Mouse (Mus musculus): ENCODE measurements at regions not wholly inside any gene's neighbourhood (a gene's known extent, or its start where the extent isn't known, plus 50 kb on each side); places are given as distances from the start of the nearest gene placed in this dataset.

DNA sequence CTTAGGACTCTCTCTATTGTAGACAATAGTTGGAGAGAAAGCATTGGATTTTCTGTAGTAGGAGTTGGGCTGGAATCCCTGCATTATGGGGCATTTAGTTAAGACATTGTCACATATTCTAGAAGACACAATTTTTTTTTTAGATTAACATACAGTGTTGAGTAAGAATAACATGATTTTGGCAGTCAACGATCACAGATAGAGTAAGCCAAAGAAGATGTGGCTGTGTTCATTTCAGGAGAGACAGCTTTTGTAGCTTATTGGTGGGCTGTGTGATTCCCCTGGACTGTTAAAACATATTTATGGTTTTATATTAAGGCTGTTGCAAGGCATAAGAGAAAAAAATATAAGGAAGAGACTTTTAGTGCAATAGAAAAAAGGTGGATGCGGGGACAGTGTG lies 307.6 kb downstream of the Sqor start:
- H3K36me3 ChIP-seq (ENCODE audit: control insufficient read depth, insufficient read depth, low read length), result no peaks in the 10 kb centered on the region
- TF ChIP-seq POLR2A (IDR thresholded peaks at IDR 0.05; ENCODE audit: insufficient read depth, low read depth, low read length) (no peak), EP300 (IDR thresholded peaks at IDR 0.05; ENCODE audit: insufficient read depth, low read depth, low read length) (no peak), CTCF (IDR thresholded peaks at IDR 0.05) (no peak)
- WGBS, result 90% methylated on average over 2 of the region's 2 CpGs
- no peak overlapping the region for H3K4me3 ChIP-seq
- intact Hi-C loops (cut with DNase I), result no loop called here
- no peaks in the 10 kb centered on the region for H3K79me2 ChIP-seq (replicated peaks; ENCODE audit: control insufficient read depth, insufficient read depth, low read length)
- no peak overlapping the region for H3K27ac ChIP-seq
- no peaks in the 10 kb centered on the region for H3K27me3 ChIP-seq (ENCODE audit: control insufficient read depth, insufficient read depth, low read length)
- H3K4me1 ChIP-seq (ENCODE audit: control insufficient read depth, insufficient read depth, low read length), result no peaks in the 10 kb centered on the region
- H3K9ac ChIP-seq (ENCODE audit: low read depth, low read length), result no peak overlapping the region
- DNase-seq, result no peak

DNA sequence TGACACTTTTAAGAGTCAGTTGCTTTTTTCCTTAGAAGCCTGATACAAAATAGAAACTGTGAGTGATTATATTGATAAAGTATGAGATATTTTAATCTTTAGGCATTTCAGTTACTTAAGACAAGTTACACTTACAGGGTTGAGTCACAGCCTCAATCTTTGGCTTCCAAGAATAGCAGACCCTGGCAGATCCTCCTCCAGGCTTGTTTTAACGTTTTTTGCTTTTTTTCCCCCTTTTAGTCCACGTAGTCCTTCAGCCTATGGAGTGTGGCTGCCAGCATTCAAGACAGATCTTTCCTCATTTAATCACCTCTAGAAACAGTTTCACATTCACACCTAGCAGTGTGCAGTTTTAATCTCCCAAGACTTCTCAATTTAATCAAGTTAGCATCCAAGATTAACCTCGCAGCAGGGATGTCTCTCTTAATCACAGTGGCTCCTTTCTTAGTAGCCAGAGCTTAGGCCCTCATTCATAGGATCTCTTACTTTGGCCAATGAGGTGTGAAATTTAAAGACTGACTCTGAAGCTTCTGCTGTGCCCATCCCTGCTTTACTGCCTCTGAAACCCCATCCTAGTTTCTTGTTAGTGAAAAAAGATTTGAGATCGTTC lies 308.5 kb downstream of the Sqor start:
- no peak overlapping the region for H3K9ac ChIP-seq (ENCODE audit: low read depth, low read length)
- TF ChIP-seq CTCF (IDR thresholded peaks at IDR 0.05) (no peak), POLR2A (IDR thresholded peaks at IDR 0.05; ENCODE audit: insufficient read depth, low read depth, low read length) (no peak), EP300 (IDR thresholded peaks at IDR 0.05; ENCODE audit: insufficient read depth, low read depth, low read length) (no peak)
- no peaks in the 10 kb centered on the region for H3K36me3 ChIP-seq (ENCODE audit: control insufficient read depth, insufficient read depth, low read length)
- no peak for DNase-seq
- no peak overlapping the region for H3K4me3 ChIP-seq
- no peaks in the 10 kb centered on the region for H3K27me3 ChIP-seq (ENCODE audit: control insufficient read depth, insufficient read depth, low read length)
- no peaks in the 10 kb centered on the region for H3K4me1 ChIP-seq (ENCODE audit: control insufficient read depth, insufficient read depth, low read length)
- H3K27ac ChIP-seq, result no peak overlapping the region
- 46% methylated on average over 4 of the region's 4 CpGs for WGBS
- intact Hi-C loops (cut with DNase I), result no loop called here
- no peaks in the 10 kb centered on the region for H3K79me2 ChIP-seq (replicated peaks; ENCODE audit: control insufficient read depth, insufficient read depth, low read length)

GRCm38 (mm10) chr2:123092726-123093125 lies 327.7 kb downstream of the Sqor start:
- no peaks in the 10 kb centered on the region for H3K4me1 ChIP-seq (ENCODE audit: control insufficient read depth, insufficient read depth, low read length)
- intact Hi-C loops (cut with DNase I), result no loop called here
- H3K4me3 ChIP-seq, result no peak overlapping the region
- 53% methylated on average over 1 of the region's 1 CpGs for WGBS
- H3K27me3 ChIP-seq (ENCODE audit: control insufficient read depth, insufficient read depth, low read length), result no peaks in the 10 kb centered on the region
- no peak overlapping the region for H3K27ac ChIP-seq
- no peaks in the 10 kb centered on the region for H3K79me2 ChIP-seq (replicated peaks; ENCODE audit: control insufficient read depth, insufficient read depth, low read length)
- DNase-seq, result no peak
- TF ChIP-seq CTCF (IDR thresholded peaks at IDR 0.05) (no peak), POLR2A (IDR thresholded peaks at IDR 0.05; ENCODE audit: insufficient read depth, low read depth, low read length) (no peak)
- H3K36me3 ChIP-seq (ENCODE audit: control insufficient read depth, insufficient read depth, low read length), result no peaks in the 10 kb centered on the region
- H3K9ac ChIP-seq (ENCODE audit: low read depth, low read length), result no peak overlapping the region

DNA sequence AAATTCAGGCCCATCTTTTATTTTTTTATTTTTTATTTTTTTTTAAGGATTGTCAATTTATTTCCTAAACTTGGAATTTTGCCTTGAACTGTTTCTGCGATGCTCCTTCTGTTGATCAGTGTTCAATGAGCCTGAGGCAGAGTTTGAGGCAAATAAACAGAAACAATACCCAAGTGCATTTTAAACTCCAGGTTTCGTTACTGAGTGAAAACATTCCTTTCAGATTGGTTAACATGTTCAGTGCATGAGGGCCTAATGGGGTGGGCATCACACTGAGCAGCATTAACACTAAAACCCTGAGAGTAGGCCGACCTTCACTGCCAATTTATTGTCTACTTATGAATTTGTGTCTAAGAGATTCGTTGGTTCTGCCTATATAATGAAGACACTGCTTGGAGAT lies 338.5 kb downstream of the Sqor start:
- Histone ChIP-seq H3K79me2 (replicated peaks; ENCODE audit: control insufficient read depth, insufficient read depth, low read length) (no peaks in the 10 kb centered on the region), H3K4me3 (no peak overlapping the region), H3K36me3 (ENCODE audit: control insufficient read depth, insufficient read depth, low read length) (no peaks in the 10 kb centered on the region), H3K27me3 (ENCODE audit: control insufficient read depth, insufficient read depth, low read length) (no peaks in the 10 kb centered on the region), H3K27ac (no peak overlapping the region), H3K9ac (ENCODE audit: low read depth, low read length) (no peak overlapping the region), H3K4me1 (ENCODE audit: control insufficient read depth, insufficient read depth, low read length) (no peaks in the 10 kb centered on the region)
- WGBS, result 71% methylated on average over 4 of the region's 4 CpGs
- intact Hi-C loops (cut with DNase I), result no loop called here
- TF ChIP-seq EP300 (IDR thresholded peaks at IDR 0.05; ENCODE audit: insufficient read depth, low read depth, low read length) (no peak), CTCF (IDR thresholded peaks at IDR 0.05) (no peak), POLR2A (IDR thresholded peaks at IDR 0.05; ENCODE audit: insufficient read depth, low read depth, low read length) (no peak)
- no peak for DNase-seq

DNA sequence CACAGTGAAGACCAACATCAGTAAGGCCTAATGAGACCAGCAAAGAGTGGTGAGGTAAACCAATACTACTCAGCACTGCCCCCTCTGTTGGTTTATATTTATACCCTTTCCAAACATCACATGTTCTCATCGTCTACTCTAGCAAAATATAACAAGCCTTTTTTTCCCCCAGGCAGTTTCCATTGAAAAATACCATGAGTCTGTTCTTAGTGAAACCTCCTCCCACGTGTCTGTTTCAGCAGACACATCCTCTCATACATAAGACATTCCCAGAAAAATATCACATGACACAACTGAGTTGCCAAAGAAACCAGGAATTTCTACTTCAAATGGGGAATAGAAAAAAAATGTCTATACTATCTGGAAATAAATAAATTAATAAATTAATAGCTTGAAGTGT lies 366.5 kb downstream of the Sqor start:
- TF ChIP-seq CTCF (IDR thresholded peaks at IDR 0.05) (no peak), POLR2A (IDR thresholded peaks at IDR 0.05; ENCODE audit: insufficient read depth, low read depth, low read length) (no peak), EP300 (IDR thresholded peaks at IDR 0.05; ENCODE audit: insufficient read depth, low read depth, low read length) (no peak)
- WGBS, result 47% methylated on average over 2 of the region's 2 CpGs
- Histone ChIP-seq H3K36me3 (ENCODE audit: control insufficient read depth, insufficient read depth, low read length) (no peaks in the 10 kb centered on the region), H3K27ac (no peak overlapping the region), H3K4me3 (no peak overlapping the region), H3K9ac (ENCODE audit: low read depth, low read length) (no peak overlapping the region), H3K79me2 (replicated peaks; ENCODE audit: control insufficient read depth, insufficient read depth, low read length) (no peaks in the 10 kb centered on the region), H3K4me1 (ENCODE audit: control insufficient read depth, insufficient read depth, low read length) (no peaks in the 10 kb centered on the region), H3K27me3 (ENCODE audit: control insufficient read depth, insufficient read depth, low read length) (no peaks in the 10 kb centered on the region)
- intact Hi-C loops (cut with DNase I), result no loop called here
- DNase-seq, result no peak

DNA sequence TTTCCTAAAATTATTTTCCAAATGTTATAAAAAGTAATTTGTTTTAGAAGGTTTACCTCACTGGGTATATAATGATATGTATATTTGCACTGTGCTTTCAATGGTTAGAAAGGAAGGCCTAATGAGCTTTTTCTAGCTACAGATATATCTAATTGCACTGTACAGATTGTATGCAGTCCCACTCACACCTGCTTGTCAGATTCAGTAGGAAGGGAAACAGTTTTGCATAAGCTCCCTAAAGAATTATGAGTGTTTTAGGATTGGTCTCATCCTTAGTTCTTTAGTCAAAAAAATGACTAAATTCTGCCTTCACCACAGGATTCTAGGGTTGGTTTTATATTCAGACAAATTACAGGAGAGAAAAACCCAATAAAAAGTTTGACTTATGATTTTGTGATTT lies 388.1 kb downstream of the Sqor start:
- intact Hi-C loops (cut with DNase I), result no loop called here
- H3K4me1 ChIP-seq (ENCODE audit: control insufficient read depth, insufficient read depth, low read length), result no peaks in the 10 kb centered on the region
- H3K27ac ChIP-seq, result no peak overlapping the region
- no peak for TF ChIP-seq POLR2A (IDR thresholded peaks at IDR 0.05; ENCODE audit: insufficient read depth, low read depth, low read length)
- no peak for TF ChIP-seq CTCF (IDR thresholded peaks at IDR 0.05)
- no peak for TF ChIP-seq EP300 (IDR thresholded peaks at IDR 0.05; ENCODE audit: insufficient read depth, low read depth, low read length)
- H3K27me3 ChIP-seq (ENCODE audit: control insufficient read depth, insufficient read depth, low read length), result no peaks in the 10 kb centered on the region
- H3K36me3 ChIP-seq (ENCODE audit: control insufficient read depth, insufficient read depth, low read length), result no peaks in the 10 kb centered on the region
- no peak overlapping the region for H3K4me3 ChIP-seq
- no peak overlapping the region for H3K9ac ChIP-seq (ENCODE audit: low read depth, low read length)
- H3K79me2 ChIP-seq (replicated peaks; ENCODE audit: control insufficient read depth, insufficient read depth, low read length), result no peaks in the 10 kb centered on the region
- DNase-seq, result no peak

Data from heart, adult 2 months (tissue).